Mouse (Mus musculus) MEL (cell line): ENCODE measurements around the gene Gm5901.

Experiments used
- E2F4 ChIP-seq: IDR thresholded peaks from 2 replicates; pipeline ENCODE4 v1.6.1; 2011; ENCODE audit warnings: low read depth, low read length, improper control_type of control experiment, borderline replicate concordance
- ELF1 ChIP-seq: IDR thresholded peaks from 2 replicates; pipeline ENCODE4 v1.6.1; 2014; ENCODE audit warnings: low read depth, mild to moderate bottlenecking, inconsistent platforms, low read length, improper control_type of control experiment, moderate library complexity
- SIN3A ChIP-seq: IDR thresholded peaks from 2 replicates; pipeline ENCODE4 v1.6.1; 2012; ENCODE audit warnings: low read length, improper control_type of control experiment, inconsistent platforms
- TCF12 ChIP-seq: IDR thresholded peaks from 2 replicates; pipeline ENCODE4 v1.6.1; 2014; ENCODE audit warnings: low read depth, mild to moderate bottlenecking, inconsistent platforms, low read length, improper control_type of control experiment, moderate library complexity

DNA sequence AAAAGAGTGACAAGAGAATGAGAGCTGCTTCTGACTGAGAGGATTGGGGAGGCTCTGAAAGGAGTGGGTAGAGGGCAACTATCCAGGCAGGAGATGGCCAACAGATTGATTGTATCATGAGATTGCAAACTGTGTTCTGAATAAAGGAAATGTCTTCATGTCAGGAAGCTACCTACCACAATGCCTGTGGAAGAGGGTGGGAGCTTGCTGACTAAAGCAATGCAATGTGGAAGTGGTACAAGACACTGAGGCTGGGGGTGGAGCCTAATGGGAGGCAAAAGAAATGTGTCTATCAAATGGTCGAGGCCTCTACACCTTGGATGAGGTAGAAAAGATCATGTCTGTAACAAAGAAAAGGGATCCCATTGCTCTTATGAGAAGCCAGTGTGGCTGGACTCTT is 31.5 kb downstream of the Gm5901 start:
- no peak for TF ChIP-seq TCF12
- no peak for TF ChIP-seq ELF1
- no peak for TF ChIP-seq E2F4
- TF ChIP-seq SIN3A: no peak
